Mouse (Mus musculus) midbrain, embryonic 11.5 days (tissue): ENCODE data around the gene Cnmd. TPM values are rescaled to one million over a fixed set of nuclear protein-coding genes. Genes with fewer than 3 reads are reported as not detected.

Experiments used
- ATAC-seq: fragments of 200-750 bp; cut with Nextera tagmentation; 2 replicates; pipeline ENCODE4 v1.8.0; 2017; ENCODE audit warnings: moderate TSS enrichment, moderate library complexity; ENCODE audit not compliant: low FRiP score
- DNase-seq: peaks from one replicate; pipeline ENCODE4 v3.0.0; 2015; ENCODE audit warnings: low spot score; ENCODE audit errors: missing footprints
- H3K27ac ChIP-seq: fragments of 300-500 bp; sonication (generic); 2 replicates; pipeline ENCODE4 v1.5.1; 2014; ENCODE audit warnings: low read depth, low read length
- H3K27me3 ChIP-seq: fragments of 300-500 bp; sonication (generic); 2 replicates; pipeline ENCODE4 v1.6.1; 2014; ENCODE audit warnings: mild to moderate bottlenecking, low read length, moderate library complexity, mixed read lengths; ENCODE audit not compliant: control insufficient read depth, insufficient read depth
- H3K36me3 ChIP-seq: fragments of 300-500 bp; sonication (generic); 2 replicates; pipeline ENCODE4 v1.6.1; 2014; ENCODE audit warnings: mild to moderate bottlenecking, low read length, moderate library complexity, mixed read lengths; ENCODE audit not compliant: control insufficient read depth, insufficient read depth
- H3K4me1 ChIP-seq: fragments of 300-500 bp; sonication (generic); 2 replicates; pipeline ENCODE4 v1.6.1; 2014; ENCODE audit warnings: low read length; ENCODE audit not compliant: control insufficient read depth, insufficient read depth
- H3K4me2 ChIP-seq: fragments of 300-500 bp; sonication (generic); 2 replicates; pipeline ENCODE4 v1.6.1; 2014; ENCODE audit warnings: mild to moderate bottlenecking, moderate library complexity
- H3K4me3 ChIP-seq: fragments of 300-500 bp; sonication (generic); 2 replicates; pipeline ENCODE4 v1.5.1; 2014; ENCODE audit warnings: low read depth, low read length
- H3K9ac ChIP-seq: fragments of 300-500 bp; sonication (generic); 2 replicates; pipeline ENCODE4 v1.6.1; 2014; ENCODE audit warnings: low read length
- H3K9me3 ChIP-seq: fragments of 300-500 bp; sonication (generic); 2 replicates; pipeline ENCODE4 v1.6.1; 2016; ENCODE audit warnings: low read length; ENCODE audit not compliant: control insufficient read depth
- WGBS: fragments of 180-500 bp; shearing (Covaris S2); extraction: QIAGEN DNeasy Blood & Tissue Kit; methylation state at CpG from one replicate; pipeline ENCODE4 v1.1.7; 2014; 5-methylcytosine and 5-hydroxymethylcytosine counted together
- polyA plus RNA-seq: library from polyadenylated mRNA; unstranded; fragments of >200 nt; fragmentation: Nextera tagmentation; extraction: Ambion mirVana; gene quantifications from 2 replicates; pipeline ENCODE4 v1.2.1, GENCODE M21; 2014

Cnmd gene
- 8.0 TPM in 2 replicates for polyA plus RNA-seq

GRCm38 (mm10) chr14:79662001-79662400 lies at the start of gene Cnmd:
Gene Cnmd (minus strand): TSS chr14:79662170.
- peak within 1 kb of the TSS; percentile 42; the same call in 1 of the 2 replicates for H3K9ac ChIP-seq
- peak within 1 kb of the TSS; percentile 20; the same call in 1 of the 2 replicates for H3K4me3 ChIP-seq
- ATAC-seq (peak; percentile 36; the same call in 1 of the 2 replicates), DNase-seq (no peak)
- no peaks in the 10 kb centered on the region for H3K27me3 ChIP-seq
- WGBS: 59% methylated on average over 4 of the region's 4 CpGs
- H3K27ac ChIP-seq: no peak within 1 kb of the TSS
- H3K36me3 ChIP-seq: no peaks in the 10 kb centered on the region
- no peaks in the 10 kb centered on the region for H3K9me3 ChIP-seq
- no peaks in the 10 kb centered on the region for H3K4me1 ChIP-seq
- peak within 1 kb of the TSS; percentile 50 for H3K4me2 ChIP-seq

GRCm38 (mm10) chr14:79711301-79711700 lies 49.3 kb upstream of the Cnmd start:
- Histone ChIP-seq H3K4me2 (no peak overlapping the region), H3K9ac (no peak overlapping the region), H3K4me3 (no peak overlapping the region), H3K27ac (no peak overlapping the region), H3K9me3 (no peaks in the 10 kb centered on the region), H3K36me3 (no peaks in the 10 kb centered on the region), H3K4me1 (no peaks in the 10 kb centered on the region), H3K27me3 (no peaks in the 10 kb centered on the region)
- no peak for ATAC-seq
- DNase-seq: no peak
- 80% methylated on average over 4 of the region's 4 CpGs for WGBS

GRCm38 (mm10) chr14:79703523-79704172 lies 41.7 kb upstream of the Cnmd start:
- no peak overlapping the region for H3K4me3 ChIP-seq
- H3K9ac ChIP-seq: no peak overlapping the region
- no peak overlapping the region for H3K4me2 ChIP-seq
- peaks cover 8% of the 10 kb centered on the region; the same call in 1 of the 2 replicates for H3K4me1 ChIP-seq
- H3K27ac ChIP-seq: no peak overlapping the region
- no peaks in the 10 kb centered on the region for H3K27me3 ChIP-seq
- H3K36me3 ChIP-seq: no peaks in the 10 kb centered on the region
- DNase-seq (no peak), ATAC-seq (peak; percentile 31; the same call in 1 of the 2 replicates)
- no peaks in the 10 kb centered on the region for H3K9me3 ChIP-seq
- 80% methylated on average over 22 of the region's 22 CpGs for WGBS

DNA sequence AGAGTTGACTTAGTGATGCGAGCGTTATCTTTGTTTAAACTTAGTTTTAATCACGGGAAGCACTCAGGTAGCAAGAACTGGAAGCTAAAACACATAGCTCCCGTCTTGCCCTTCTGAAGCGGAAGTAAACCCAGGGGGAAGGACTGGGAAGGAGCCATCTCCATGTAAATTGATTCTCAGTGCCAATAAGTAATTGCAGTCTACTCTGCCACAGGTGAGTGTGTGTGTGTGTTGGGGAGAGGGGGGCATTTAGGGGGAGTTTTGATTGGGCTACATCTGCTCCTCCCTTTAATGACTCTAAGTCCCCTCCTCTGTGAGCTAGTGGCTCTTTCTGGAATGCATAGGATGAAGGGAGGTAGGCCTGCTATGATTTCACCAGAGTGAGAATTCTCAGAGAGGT lies 39.6 kb upstream of the Cnmd start:
- Histone ChIP-seq H3K4me2 (no peak overlapping the region), H3K36me3 (no peaks in the 10 kb centered on the region), H3K4me1 (peaks cover 8% of the 10 kb centered on the region; the same call in 1 of the 2 replicates), H3K27ac (0 out of 2 replicates have a peak overlapping the region, but pooled peaks have one; percentile 36), H3K27me3 (no peaks in the 10 kb centered on the region), H3K9me3 (no peaks in the 10 kb centered on the region), H3K9ac (no peak overlapping the region), H3K4me3 (no peak overlapping the region)
- 0 out of 2 replicates have a peak, but pooled peaks have one; percentile 28 for ATAC-seq
- DNase-seq: no peak
- 79% methylated on average over 5 of the region's 5 CpGs for WGBS

GRCm38 (mm10) chr14:79701054-79701453 lies 39.1 kb upstream of the Cnmd start:
- Histone ChIP-seq H3K36me3 (no peaks in the 10 kb centered on the region), H3K4me1 (peaks cover 8% of the 10 kb centered on the region; the same call in 1 of the 2 replicates), H3K27ac (peak overlapping the region; percentile 36), H3K4me3 (no peak overlapping the region), H3K27me3 (no peaks in the 10 kb centered on the region), H3K9me3 (no peaks in the 10 kb centered on the region), H3K4me2 (no peak overlapping the region), H3K9ac (no peak overlapping the region)
- WGBS: 37% methylated on average over 7 of the region's 7 CpGs
- DNase-seq (no peak), ATAC-seq (peak; percentile 72)

DNA sequence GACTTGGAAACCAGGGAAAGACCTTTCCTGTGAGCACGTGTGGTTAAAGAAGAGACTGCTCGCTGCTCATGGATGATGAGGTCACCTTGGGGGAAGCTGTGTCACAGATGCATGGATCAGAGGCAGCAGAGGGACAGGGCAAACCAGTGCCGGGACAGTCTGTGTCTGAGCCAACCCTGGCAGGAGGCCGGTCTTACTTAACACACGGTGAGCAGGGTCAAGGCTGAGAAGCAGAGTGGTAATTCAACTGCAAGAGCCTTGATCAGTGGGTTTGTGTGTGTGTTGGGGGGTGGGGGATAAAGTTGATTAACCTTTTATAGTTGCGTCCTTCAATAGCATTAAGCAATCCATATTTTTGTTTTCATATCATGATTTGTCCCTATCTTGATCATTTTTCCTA lies 37.4 kb upstream of the Cnmd start:
- WGBS: 61% methylated on average over 6 of the region's 6 CpGs
- H3K27ac ChIP-seq: no peak overlapping the region

DNA sequence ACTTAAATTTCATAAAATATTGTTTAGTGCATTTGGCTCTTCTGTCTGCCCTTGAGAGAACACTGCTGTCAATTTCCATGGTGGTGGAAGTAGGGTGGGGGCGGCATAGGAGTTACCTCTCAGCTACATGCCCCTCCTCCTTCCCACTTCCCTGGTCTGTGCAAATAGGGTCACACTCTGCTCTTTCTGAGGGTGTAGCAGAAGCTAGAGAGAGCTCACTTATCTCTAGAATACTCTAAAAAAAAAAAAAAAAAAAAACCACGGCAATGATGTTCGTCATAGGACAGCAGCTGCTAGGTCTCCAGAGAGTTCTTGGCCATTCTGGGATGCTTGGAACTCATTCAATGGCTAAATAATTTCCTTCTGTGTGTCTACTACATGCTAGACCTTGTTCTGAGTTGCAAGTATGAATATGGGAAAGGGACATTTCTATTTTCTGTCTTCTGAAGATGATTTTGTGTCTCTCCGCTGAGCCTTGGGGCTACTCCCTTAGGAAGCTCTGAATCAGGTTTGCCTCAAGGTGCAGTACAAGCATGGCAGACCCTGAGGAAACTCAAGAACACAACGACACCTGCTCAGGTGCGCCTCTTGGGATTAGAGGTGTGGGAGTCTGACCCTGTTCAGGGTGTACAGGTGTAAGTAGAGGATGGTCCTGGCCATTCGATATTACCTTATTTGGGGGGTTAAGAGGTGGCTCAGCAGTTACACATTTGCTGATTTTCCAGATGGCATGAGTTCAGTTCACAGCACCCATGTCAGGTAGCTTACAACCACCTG lies 28.3 kb upstream of the Cnmd start:
- whole genome bisulfite sequencing: 90% methylated on average over 7 of the region's 7 CpGs
- DNase-seq (no peak), ATAC-seq (no peak)
- no peaks in the 10 kb centered on the region for H3K4me1 ChIP-seq
- H3K27me3 ChIP-seq: no peaks in the 10 kb centered on the region
- no peaks in the 10 kb centered on the region for H3K9me3 ChIP-seq
- H3K27ac ChIP-seq: no peak overlapping the region
- H3K9ac ChIP-seq: no peak overlapping the region
- no peak overlapping the region for H3K4me3 ChIP-seq
- H3K36me3 ChIP-seq: no peaks in the 10 kb centered on the region
- no peak overlapping the region for H3K4me2 ChIP-seq

More for the DNA sequence above, 37.4 kb upstream of the Cnmd start:
- H3K36me3 ChIP-seq: no peaks in the 10 kb centered on the region
- no peaks in the 10 kb centered on the region for H3K27me3 ChIP-seq
- DNase-seq (no peak), ATAC-seq (no peak)
- no peak overlapping the region for H3K9ac ChIP-seq
- H3K4me2 ChIP-seq: no peak overlapping the region
- no peak overlapping the region for H3K4me3 ChIP-seq
- peaks cover 8% of the 10 kb centered on the region; the same call in 1 of the 2 replicates for H3K4me1 ChIP-seq
- no peaks in the 10 kb centered on the region for H3K9me3 ChIP-seq

GRCm38 (mm10) chr14:79680652-79681051 lies 18.7 kb upstream of the Cnmd start:
- no peaks in the 10 kb centered on the region; the same call in 1 of the 2 replicates for H3K27me3 ChIP-seq
- ATAC-seq (no peak), DNase-seq (no peak)
- no peak overlapping the region for H3K9ac ChIP-seq
- H3K4me2 ChIP-seq: no peak overlapping the region
- no peaks in the 10 kb centered on the region for H3K36me3 ChIP-seq
- no peak overlapping the region for H3K27ac ChIP-seq
- no peak overlapping the region for H3K4me3 ChIP-seq
- 75% methylated on average over 5 of the region's 5 CpGs for WGBS
- peaks cover 17% of the 10 kb centered on the region for H3K4me1 ChIP-seq
- H3K9me3 ChIP-seq: no peaks in the 10 kb centered on the region
